Mouse (Mus musculus): ENCODE results near the gene Ern1. TPM values are rescaled to one million over a fixed set of nuclear protein-coding genes. Genes with fewer than 3 reads are reported as not detected.

The Ern1 gene
- polyA plus RNA-seq, 1 experiment from 2014 or later = 6.3 TPM

GRCm38 (mm10) chr11:106439355-106439754 is 48.3 kb downstream of the Ern1 start:
- Histone ChIP-seq H3K9ac (no peak overlapping the region), H3K27ac (no peak overlapping the region)
- WGBS = 88% methylated on average over 3 of the region's 3 CpGs

GRCm38 (mm10) chr11:106438524-106439177 is 49.0 kb downstream of the Ern1 start:
- Histone ChIP-seq H3K9me3 (no peaks in the 10 kb centered on the region), H3K4me1 (no peaks in the 10 kb centered on the region), H3K27me3 (replicated peaks) (no peaks in the 10 kb centered on the region), H3K4me2 (replicated peaks) (no peak overlapping the region), H3K27ac (no peak overlapping the region), H3K4me3 (no peak overlapping the region), H3K9ac (no peak overlapping the region), H3K36me3 (no peaks in the 10 kb centered on the region)
- WGBS = 60% methylated on average over 4 of the region's 4 CpGs
- ATAC-seq (ENCODE audit: low FRiP score, low read depth) = no peak

More at GRCm38 (mm10) chr11:106439355-106439754, 48.3 kb downstream of the Ern1 start:
- no peak for ATAC-seq (ENCODE audit: low FRiP score, low read depth)
- Histone ChIP-seq H3K36me3 (no peaks in the 10 kb centered on the region), H3K4me3 (no peak overlapping the region), H3K4me1 (no peaks in the 10 kb centered on the region), H3K9me3 (no peaks in the 10 kb centered on the region), H3K4me2 (replicated peaks) (no peak overlapping the region), H3K27me3 (replicated peaks) (no peaks in the 10 kb centered on the region)

GRCm38 (mm10) chr11:106437543-106437942 is 50.1 kb downstream of the Ern1 start:
- Histone ChIP-seq H3K9me3 (no peaks in the 10 kb centered on the region), H3K9ac (no peak overlapping the region), H3K4me2 (replicated peaks) (no peak overlapping the region), H3K36me3 (no peaks in the 10 kb centered on the region), H3K4me1 (no peaks in the 10 kb centered on the region), H3K4me3 (no peak overlapping the region), H3K27ac (no peak overlapping the region), H3K27me3 (replicated peaks) (no peaks in the 10 kb centered on the region)
- WGBS = 98% methylated on average over 2 of the region's 2 CpGs
- no peak for ATAC-seq (ENCODE audit: low FRiP score, low read depth)

- WGBS = 94% methylated on average over 5 of the region's 5 CpGs
- H3K9me3 ChIP-seq = no peaks in the 10 kb centered on the region
- H3K27ac ChIP-seq = no peak overlapping the region
- H3K4me1 ChIP-seq = no peaks in the 10 kb centered on the region
- no peak for ATAC-seq (ENCODE audit: low FRiP score, low read depth)
- no peak overlapping the region for H3K4me3 ChIP-seq
- no peaks in the 10 kb centered on the region for H3K27me3 ChIP-seq (replicated peaks)
- H3K36me3 ChIP-seq = no peaks in the 10 kb centered on the region
- no peak overlapping the region for H3K4me2 ChIP-seq (replicated peaks)
- H3K9ac ChIP-seq = no peak overlapping the region
Measured at GRCm38 (mm10) chr11:106437039-106437438, 50.6 kb downstream of the Ern1 start.

GRCm38 (mm10) chr11:106430392-106430791 is 57.3 kb downstream of the Ern1 start:
- ATAC-seq (ENCODE audit: low FRiP score, low read depth) = no peak
- Histone ChIP-seq H3K27me3 (replicated peaks) (no peaks in the 10 kb centered on the region), H3K4me1 (no peaks in the 10 kb centered on the region), H3K27ac (no peak overlapping the region), H3K36me3 (peaks cover 9% of the 10 kb centered on the region), H3K4me3 (no peak overlapping the region), H3K9ac (no peak overlapping the region), H3K4me2 (replicated peaks) (no peak overlapping the region), H3K9me3 (no peaks in the 10 kb centered on the region)
- WGBS = 95% methylated on average over 5 of the region's 5 CpGs

- H3K9me3 ChIP-seq = no peaks in the 10 kb centered on the region
- no peak overlapping the region for H3K27ac ChIP-seq
- no peak for ATAC-seq (ENCODE audit: low FRiP score, low read depth)
- no peak overlapping the region for H3K9ac ChIP-seq
- no peaks in the 10 kb centered on the region for H3K4me1 ChIP-seq
- WGBS = 89% methylated on average over 4 of the region's 4 CpGs
- H3K4me3 ChIP-seq = no peak overlapping the region
- no peak overlapping the region for H3K4me2 ChIP-seq (replicated peaks)
- no peaks in the 10 kb centered on the region for H3K27me3 ChIP-seq (replicated peaks)
- peaks cover 13% of the 10 kb centered on the region for H3K36me3 ChIP-seq
Measured at GRCm38 (mm10) chr11:106429689-106430088, 58.0 kb downstream of the Ern1 start.

- no peaks in the 10 kb centered on the region for H3K27me3 ChIP-seq (replicated peaks)
- WGBS = 87% methylated on average over 2 of the region's 2 CpGs
- H3K36me3 ChIP-seq = peaks cover 13% of the 10 kb centered on the region
- no peaks in the 10 kb centered on the region for H3K9me3 ChIP-seq
- H3K4me3 ChIP-seq = no peak overlapping the region
- no peak for ATAC-seq (ENCODE audit: low FRiP score, low read depth)
- H3K9ac ChIP-seq = no peak overlapping the region
- H3K4me1 ChIP-seq = no peaks in the 10 kb centered on the region
- no peak overlapping the region for H3K27ac ChIP-seq
- H3K4me2 ChIP-seq (replicated peaks) = no peak overlapping the region
Measured at GRCm38 (mm10) chr11:106428556-106428955, 59.1 kb downstream of the Ern1 start.

- ATAC-seq (ENCODE audit: low FRiP score, low read depth) = no peak
- Histone ChIP-seq H3K9me3 (no peaks in the 10 kb centered on the region), H3K27ac (no peak overlapping the region), H3K36me3 (peaks cover 17% of the 10 kb centered on the region), H3K4me2 (replicated peaks) (no peak overlapping the region), H3K9ac (no peak overlapping the region), H3K4me1 (no peaks in the 10 kb centered on the region), H3K4me3 (no peak overlapping the region), H3K27me3 (replicated peaks) (no peaks in the 10 kb centered on the region)
- WGBS = 90% methylated on average over 4 of the region's 4 CpGs
Measured at GRCm38 (mm10) chr11:106428106-106428505, 59.5 kb downstream of the Ern1 start.

GRCm38 (mm10) chr11:106426447-106426846 is 61.2 kb downstream of the Ern1 start:
- Histone ChIP-seq H3K4me2 (replicated peaks) (no peak overlapping the region), H3K9me3 (no peaks in the 10 kb centered on the region), H3K27me3 (replicated peaks) (no peaks in the 10 kb centered on the region), H3K9ac (no peak overlapping the region), H3K27ac (no peak overlapping the region), H3K36me3 (peaks cover 21% of the 10 kb centered on the region), H3K4me1 (no peaks in the 10 kb centered on the region), H3K4me3 (no peak overlapping the region)
- no peak for ATAC-seq (ENCODE audit: low FRiP score, low read depth)
- 91% methylated on average over 4 of the region's 4 CpGs for WGBS

GRCm38 (mm10) chr11:106425201-106425600 is 62.5 kb downstream of the Ern1 start:
- H3K9ac ChIP-seq = no peak overlapping the region
- H3K36me3 ChIP-seq = peaks cover 23% of the 10 kb centered on the region
- no peaks in the 10 kb centered on the region for H3K9me3 ChIP-seq
- H3K27me3 ChIP-seq (replicated peaks) = no peaks in the 10 kb centered on the region
- WGBS = 93% methylated on average over 5 of the region's 5 CpGs
- H3K27ac ChIP-seq = no peak overlapping the region
- no peak for ATAC-seq (ENCODE audit: low FRiP score, low read depth)
- H3K4me3 ChIP-seq = no peak overlapping the region
- H3K4me2 ChIP-seq (replicated peaks) = no peak overlapping the region
- no peaks in the 10 kb centered on the region for H3K4me1 ChIP-seq

GRCm38 (mm10) chr11:106419262-106420102 is 68.2 kb downstream of the Ern1 start:
- Histone ChIP-seq H3K4me3 (no peak overlapping the region), H3K27me3 (replicated peaks) (no peaks in the 10 kb centered on the region), H3K36me3 (peaks cover 10% of the 10 kb centered on the region; the same call in 1 of the 2 replicates), H3K9ac (no peak overlapping the region), H3K9me3 (no peaks in the 10 kb centered on the region), H3K4me2 (replicated peaks) (no peak overlapping the region), H3K4me1 (no peaks in the 10 kb centered on the region), H3K27ac (no peak overlapping the region)
- WGBS = 84% methylated on average over 9 of the region's 9 CpGs
- ATAC-seq (ENCODE audit: low FRiP score, low read depth) = no peak

GRCm38 (mm10) chr11:106418622-106419196 is 68.9 kb downstream of the Ern1 start:
- Histone ChIP-seq H3K9me3 (no peaks in the 10 kb centered on the region), H3K9ac (no peak overlapping the region), H3K4me3 (no peak overlapping the region), H3K36me3 (peaks cover 15% of the 10 kb centered on the region; the same call in 1 of the 2 replicates), H3K27ac (no peak overlapping the region), H3K27me3 (replicated peaks) (no peaks in the 10 kb centered on the region), H3K4me2 (replicated peaks) (no peak overlapping the region), H3K4me1 (no peaks in the 10 kb centered on the region)
- 0 out of 2 replicates have a peak, but pooled peaks have one; percentile 17 for ATAC-seq (ENCODE audit: low FRiP score, low read depth)
- WGBS = 41% methylated on average over 4 of the region's 4 CpGs
